Mouse (Mus musculus): Measurements from ENCODE around the gene Cnn3.

DNA sequence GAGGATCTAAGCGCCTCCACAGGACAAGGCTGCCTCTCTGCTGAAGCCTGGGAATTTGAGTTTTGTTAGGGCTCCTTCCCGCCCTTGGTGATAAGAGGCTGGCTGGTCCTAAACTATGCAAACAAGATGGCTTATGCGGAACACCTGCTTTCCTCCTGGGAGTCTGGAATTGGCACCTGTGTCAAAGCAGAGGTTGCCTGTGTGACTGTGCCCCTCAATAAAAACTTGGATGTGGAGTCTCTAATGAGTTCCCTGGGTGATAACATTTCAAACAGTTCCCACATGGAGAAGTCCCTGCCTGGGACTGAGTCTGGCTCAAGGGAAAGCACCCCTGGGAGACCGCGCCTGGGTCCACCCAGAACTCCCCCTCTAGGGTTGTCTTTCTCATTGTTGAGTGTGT, 21.2 kb upstream of the Cnn3 start:
- no peak for TF ChIP-seq CTCF (IDR thresholded peaks at IDR 0.05; ENCODE audit: extremely low read depth, insufficient read length, insufficient replicate concordance, low read depth, low read length)
- no peak for TF ChIP-seq POLR2A (IDR thresholded peaks at IDR 0.05; ENCODE audit: low read depth, low read length)
